Mouse (Mus musculus): ENCODE data around the gene Sh2d2a.

DNA sequence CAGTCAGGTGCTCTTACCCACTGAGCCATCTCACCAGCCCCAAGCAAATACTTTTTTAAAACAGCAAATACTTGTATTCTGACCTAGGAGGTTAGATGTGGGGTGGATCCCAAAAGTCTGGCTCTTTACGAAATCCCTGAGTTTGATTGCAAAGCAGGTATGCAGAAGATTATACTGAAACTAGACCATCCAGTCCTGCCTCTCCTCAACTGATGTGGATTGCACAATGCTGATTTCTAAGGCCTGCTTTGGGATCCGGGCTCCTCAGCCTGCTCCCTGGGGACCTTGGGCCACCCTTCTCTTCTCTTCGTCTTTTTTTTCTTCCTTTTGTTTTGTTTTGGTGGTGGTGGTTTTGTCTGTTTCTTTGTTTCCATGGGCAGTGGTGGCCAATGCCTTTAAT lies 44.9 kb downstream of the Sh2d2a start:
- TF ChIP-seq CTCF (conservative IDR thresholded peaks at IDR 0.05; ENCODE audit: insufficient read depth, insufficient read length, low read depth, low read length) (no peak), POLR2A (IDR thresholded peaks at IDR 0.05; ENCODE audit: low read depth, low read length) (no peak)

Data from kidney, adult 2 months (tissue).